Mouse (Mus musculus): Measurements from ENCODE around the gene Sez6l2.
A peak's percentile ranks its signal among the peaks of the same experiment; 100 is the strongest.

Sez6l2 gene

DNA sequence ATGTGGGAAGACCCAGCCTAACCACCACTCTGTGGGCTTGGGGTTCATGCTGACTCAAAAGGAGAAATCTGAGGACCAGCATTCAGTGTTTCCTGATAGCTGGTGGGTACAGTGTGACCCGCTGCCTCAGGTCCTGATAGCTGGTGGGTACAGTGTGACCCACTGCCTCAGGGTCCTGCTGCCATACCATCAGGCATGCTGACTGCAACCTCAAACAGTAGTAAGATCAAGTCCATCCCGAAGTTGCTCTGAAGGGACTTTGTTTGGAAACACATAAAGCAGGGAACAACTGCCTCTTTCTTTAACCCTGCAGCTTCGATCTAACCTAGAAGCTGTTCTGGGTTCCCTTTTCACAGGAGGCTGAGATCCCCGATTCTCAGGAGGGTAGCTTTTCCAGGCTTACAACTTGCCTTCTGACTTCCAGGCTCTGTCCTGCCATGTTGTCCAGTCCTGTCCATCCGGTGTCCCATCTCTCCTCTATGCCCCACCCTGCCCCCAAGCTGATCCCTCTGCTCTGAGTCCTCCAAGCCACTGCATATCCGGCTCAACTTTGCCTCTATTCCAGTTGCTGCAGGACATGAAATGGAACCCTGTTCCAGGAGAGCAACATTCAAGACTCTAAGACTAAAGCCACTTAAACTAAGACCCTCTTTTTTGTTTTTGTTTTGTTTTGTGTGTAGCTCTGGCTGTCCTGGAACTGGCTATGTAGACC, 57.1 kb downstream of the Sez6l2 start:
- no peak for DNase-seq (ENCODE audit: low spot score in 2 of 2)

DNA sequence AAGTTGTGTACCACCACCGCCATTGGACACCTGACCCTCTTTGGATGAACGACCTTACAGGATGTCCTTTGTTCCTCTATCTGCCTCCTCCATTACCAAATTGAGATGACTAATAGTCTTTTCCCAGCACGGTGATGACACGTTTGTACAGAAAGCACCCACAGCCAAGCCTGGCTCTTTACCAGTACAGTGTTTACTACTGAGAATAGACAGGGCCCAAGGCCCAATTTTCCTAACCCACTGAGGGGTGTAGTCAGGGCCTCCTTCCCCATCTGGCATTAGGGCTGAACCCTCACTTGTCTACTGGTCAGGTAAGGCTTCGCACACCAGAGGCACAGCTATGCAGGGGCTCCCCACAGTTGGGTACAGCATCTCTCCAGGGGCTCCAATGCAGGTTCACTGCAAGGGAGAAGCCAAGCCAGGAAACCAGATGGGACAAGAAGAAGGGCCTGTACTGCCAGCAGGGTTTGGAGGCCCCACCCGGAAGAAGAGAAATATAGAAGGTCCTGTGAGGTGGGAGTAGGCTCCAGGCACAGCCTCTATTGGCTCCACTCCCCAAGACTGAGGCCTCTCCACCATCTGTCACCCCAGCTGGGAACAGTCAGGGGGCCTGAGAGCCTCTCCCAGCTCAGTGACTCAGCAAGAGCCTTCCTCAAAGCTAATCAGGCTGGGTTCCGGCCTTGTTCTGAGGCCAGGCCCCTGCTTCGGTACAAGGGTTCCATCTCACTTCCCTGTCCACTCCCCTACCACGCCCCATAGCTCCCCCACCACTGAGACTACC, 58.1 kb downstream of the Sez6l2 start:
- no peak for DNase-seq (ENCODE audit: low spot score in 2 of 2)

DNA sequence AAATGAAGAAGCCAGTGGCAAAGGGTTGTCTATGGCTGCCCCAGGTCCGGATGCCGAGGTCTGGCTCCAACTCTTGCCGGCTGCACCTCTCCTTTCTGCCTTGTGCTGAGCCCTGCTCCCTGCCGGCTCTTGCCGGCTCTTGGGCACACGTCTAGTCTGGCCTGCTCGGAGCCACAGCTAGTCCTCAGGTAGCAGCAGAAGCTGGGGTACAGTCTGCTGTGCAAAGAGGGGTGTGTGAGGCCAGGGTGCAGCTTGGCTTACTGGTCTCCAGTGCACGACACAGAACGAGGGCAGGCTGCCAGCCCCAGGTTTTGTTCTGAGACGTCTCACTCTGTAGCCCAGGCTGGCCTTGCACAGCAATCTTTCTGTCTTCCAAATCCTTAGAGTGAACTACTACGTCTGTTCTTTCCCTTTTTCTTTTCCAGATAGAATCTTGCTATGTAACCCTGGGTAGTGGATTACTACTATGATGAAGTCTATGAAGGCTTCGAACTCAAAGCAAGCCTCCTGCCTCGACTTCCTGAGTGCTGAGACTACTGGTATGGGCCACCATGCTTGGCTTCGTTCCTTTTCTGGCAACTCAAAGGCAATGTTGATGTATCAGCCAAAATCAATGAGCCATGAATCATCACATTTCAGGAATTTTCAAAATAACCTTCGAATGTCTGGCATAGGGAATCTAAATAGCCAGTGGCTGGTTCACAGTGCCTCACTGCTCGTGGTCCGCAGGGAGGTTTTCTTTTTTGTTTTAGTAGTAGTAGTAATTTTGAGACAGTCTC, 59.1 kb downstream of the Sez6l2 start:
- DNase-seq (ENCODE audit: low spot score in 2 of 2) = no peak

DNA sequence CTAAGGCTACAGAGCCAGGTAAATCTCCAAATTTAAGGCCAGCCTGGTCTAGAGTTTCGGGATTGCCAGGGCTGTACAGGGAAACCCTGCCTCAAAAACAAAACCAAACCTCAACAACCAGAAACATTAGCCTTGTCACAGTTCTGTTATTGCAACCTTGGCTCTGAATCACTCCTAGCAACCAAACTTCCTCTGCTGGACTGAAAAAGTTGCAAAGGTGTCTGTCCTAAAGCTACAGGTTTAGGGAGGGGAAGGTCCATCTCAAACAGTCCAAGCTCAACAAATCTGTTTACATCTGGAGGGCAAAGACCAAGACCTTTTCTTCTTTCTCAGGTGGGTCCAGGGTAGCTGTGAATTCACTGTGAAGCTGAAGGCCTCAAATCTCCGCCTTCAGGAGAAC, 60.7 kb downstream of the Sez6l2 start:
- no peak for DNase-seq (ENCODE audit: low spot score in 2 of 2)

DNA sequence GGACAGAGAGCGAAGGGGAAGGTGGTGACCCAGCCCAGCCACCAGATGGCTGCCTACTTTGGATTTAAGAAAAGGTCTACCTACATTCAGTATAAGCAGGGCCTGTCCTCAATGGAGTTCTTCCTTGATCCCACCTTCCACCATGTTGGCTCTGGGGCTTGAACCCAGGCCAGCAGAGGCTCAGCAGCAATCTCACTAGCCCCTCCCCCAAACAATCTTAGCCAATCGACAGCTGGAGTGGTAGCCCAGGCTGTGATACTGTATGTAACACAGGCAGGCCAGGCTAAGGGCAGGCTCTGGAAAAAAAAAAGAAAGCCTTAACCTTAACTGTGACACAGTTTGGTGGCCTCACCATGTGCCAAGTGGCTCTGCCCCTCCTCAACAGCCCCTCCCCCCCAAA, 61.4 kb downstream of the Sez6l2 start:
- DNase-seq (ENCODE audit: low spot score in 2 of 2) = no peak

DNA sequence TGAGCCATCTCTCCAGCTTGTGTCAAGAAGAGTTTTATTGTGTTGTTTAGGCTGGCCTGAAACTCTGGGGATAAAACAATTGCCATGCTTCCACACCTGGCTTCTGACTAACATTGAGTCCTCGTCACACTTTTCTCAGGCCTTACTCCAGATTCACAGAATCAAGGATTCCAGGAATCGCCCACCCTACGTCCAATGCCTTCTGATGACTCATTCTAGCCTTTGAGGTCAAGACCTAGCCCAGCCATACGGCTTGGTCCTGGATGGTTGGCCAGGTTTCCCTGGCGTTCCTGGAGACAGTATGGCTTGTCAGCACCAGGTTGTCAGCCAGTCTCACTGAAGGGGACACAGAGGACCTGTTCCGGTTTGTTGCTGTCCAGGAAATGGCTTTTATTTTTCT, 62.0 kb downstream of the Sez6l2 start:
- no peak for DNase-seq (ENCODE audit: low spot score in 2 of 2)

DNA sequence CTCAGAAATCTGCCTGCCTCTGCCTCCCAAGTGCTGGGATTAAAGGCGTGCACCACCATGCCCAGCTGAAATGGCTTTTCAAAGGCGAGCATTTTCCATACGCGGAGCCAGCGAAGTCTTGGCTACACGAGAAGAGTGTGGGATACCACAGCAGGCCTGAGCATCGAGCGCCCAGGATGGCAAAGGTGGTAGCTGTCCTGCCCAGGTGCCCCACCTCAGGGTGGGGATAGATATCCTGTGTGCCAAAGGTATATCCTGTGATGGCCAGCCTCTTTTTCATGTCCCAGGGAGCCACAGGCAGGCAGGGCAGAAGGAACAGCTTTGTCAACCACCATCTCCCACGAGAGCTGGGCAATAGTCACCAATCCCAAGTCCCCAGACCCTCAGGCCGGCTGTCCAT, 62.5 kb downstream of the Sez6l2 start:
- no peak for DNase-seq (ENCODE audit: low spot score in 2 of 2)

DNA sequence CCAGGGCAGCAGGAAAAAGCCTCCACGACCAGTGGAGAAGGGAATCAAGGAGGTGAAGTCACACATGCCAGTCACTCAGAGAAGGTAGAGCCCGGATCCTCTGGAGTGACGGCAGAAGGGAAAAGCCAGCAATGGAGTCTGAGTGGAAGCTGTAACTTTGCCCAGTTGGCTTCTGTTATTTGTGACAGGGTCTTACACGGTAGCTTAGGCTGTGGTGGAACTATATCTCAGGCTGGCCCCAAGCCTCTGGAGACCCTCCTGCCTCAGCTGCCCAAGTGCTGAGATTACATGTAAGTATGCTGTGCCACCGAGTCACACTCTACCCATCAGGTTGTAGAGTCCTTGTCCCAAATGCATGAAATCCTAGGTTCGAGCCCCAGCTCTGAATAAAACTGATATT, 63.0 kb downstream of the Sez6l2 start:
- DNase-seq (ENCODE audit: low spot score in 2 of 2) = no peak

DNA sequence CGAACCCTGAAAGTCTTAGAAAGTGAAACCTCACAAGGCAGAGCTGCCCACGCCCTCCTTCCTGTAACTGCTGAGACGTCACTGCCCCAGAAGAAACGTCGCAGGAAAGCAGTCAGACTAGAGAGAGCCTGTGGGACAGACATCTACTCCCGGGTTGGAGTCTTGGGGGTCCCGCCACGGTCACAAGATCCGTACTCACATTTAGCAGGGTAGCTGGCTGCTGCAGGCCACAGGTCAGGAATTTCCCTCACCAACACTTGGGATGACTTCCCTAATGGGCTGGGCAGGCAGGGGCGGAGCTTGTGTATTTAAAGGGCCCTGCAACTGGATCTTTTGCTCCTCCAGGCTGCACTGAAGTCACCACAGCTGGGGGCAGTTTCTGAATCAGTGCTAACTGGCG, 64.0 kb downstream of the Sez6l2 start, which contains the start of gene Mvp:
TSS of gene Mvp (minus strand) at position 302 of the 400 bp plus-strand sequence.
- peak in 1 of 2 experiments; percentile 31 for DNase-seq (ENCODE audit: low spot score in 2 of 2)

DNA sequence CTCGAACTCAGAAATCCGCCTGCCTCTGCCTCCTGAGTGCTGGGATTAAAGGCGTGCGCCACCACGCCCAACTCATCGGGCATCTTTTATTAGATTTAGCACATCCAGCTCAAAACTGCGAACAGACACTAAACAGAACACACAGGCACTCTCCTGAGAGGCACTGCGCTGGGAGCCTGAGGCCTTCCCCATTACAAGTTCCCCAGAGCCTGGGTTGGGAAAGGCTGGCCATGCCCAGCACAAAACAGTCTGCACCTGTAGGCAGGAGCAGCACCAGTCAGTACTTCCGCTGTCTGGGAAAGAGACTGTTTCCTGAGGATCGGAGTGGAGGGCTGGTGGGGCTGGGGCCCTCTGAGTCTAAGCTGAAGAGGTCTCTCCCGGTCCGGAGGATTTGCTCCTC, 64.6 kb downstream of the Sez6l2 start:
- no peak for DNase-seq (ENCODE audit: low spot score in 2 of 2)

DNA sequence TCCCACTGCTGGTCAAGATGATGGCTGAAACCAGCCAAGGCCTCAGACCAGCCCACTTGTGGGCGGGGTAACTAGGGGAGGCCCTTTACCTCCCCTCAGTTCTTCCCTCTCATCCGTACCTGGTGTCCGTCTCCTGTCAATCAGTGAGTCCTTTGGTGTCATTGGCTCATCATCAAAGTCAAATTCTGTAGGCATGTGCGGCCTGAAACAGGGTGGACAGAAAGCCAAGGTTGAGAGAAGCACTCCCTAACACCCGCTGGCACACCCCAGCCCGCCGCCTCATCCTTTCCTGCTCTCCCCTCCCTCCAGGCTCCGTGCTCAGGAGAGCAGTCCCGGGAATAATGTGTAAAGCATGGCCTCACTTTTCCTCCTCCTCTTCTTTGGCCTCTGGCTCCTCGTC, 65.7 kb downstream of the Sez6l2 start:
- peak in 1 of 2 experiments; percentile 25 for DNase-seq (ENCODE audit: low spot score in 2 of 2)

DNA sequence TGATC, 65.9 kb downstream of the Sez6l2 start, which contains the start of gene Pagr1b:
TSS of gene Pagr1b (minus strand) at position 4 of the 5 bp plus-strand sequence.
- no peak for DNase-seq (ENCODE audit: low spot score in 2 of 2)

DNA sequence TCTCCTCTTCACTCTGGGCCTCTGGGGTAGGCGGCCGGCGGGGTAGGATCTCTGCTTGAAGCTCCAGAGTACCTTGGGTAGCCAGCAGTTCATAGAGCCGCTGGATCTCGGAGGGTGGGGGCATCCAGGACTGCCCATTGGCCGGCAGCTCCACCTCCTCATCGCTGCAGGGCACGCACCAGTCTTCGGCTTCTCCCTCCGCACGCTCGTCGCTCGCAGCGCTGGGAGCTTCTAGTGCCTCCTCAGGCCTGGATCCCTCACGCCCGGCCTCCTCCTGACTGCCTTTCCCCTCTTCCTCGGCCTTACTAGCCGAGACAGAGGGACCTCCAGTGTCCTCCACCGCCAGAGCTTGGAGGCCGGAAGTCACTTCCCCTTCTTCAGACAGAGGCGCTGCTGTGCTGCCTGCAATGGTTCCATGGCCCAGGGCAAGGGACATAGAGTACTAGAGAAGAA, 66.1 kb downstream of the Sez6l2 start:
- DNase-seq (ENCODE audit: low spot score in 2 of 2) = no peak

DNA sequence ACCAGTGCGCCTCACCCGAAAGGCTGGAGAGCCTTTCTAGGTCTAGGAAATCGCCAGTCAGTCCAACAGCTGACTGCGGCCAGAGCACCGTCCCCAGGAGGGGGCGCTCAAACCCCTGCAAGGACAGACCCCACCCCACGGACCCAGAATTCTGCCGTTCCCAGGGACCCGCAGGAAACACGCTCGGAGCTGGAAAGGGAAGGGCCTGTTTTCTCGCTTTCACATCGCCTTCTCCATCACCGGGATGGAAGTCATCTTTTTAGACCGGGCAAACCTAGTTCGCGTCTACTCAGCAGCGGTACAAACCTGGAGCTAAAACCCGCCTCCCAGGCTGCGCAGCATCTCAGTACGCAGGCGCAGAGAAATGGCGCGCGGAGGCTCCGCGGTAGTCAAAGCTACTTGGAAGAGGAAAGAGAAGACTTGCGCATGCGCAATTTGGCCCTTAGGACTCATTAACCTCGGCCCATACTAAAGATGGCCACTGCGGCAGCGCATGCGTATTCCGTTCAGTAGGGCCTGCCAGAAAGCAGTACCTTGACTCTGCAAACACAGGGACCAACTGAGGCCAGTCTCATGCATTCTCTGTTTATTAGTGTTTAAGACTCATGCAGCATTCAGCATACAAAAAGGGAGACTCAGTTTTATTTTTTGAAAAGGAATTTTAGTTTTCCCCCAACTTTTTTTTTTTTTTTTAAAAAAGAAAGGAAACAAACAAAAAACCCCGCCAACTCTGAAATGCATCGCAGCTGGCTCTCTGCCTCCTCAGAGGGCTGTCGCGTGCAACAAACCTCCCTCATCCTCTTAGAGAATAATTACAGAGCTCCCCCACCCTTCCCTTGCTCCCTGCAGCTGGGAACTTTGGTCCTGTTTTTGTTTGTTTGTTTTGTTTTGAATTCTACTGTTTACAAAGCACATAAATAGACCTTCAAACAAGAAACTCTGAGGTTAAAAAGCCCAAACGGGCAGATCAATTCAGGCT, 66.9 kb downstream of the Sez6l2 start, which contains the start of gene Pagr1a:
TSS of gene Pagr1a (minus strand) at position 382 of the 979 bp plus-strand sequence.
- peak; percentile 97 for DNase-seq (ENCODE audit: low spot score in 2 of 2)

DNA sequence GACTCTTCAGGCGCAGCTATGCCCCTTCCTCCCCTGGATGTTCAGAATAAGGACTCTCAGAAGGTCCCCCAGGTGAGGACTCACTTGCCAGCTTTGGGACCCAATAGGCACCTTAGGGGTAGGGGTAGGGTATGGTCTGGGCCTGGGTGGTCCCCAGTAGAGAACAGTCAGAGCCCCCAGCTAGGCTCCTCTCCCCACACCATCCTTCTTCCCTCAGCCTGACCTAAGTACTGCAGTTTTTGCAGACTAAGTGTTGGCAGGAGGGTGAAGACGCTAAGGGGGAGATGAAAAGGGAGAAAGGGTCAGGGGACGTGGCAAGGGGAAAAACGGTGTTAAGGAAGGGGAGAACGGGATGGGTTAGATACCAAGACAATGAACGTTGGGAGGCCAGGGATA, 67.6 kb downstream of the Sez6l2 start:
- no peak for DNase-seq (ENCODE audit: low spot score in 2 of 2)

DNA sequence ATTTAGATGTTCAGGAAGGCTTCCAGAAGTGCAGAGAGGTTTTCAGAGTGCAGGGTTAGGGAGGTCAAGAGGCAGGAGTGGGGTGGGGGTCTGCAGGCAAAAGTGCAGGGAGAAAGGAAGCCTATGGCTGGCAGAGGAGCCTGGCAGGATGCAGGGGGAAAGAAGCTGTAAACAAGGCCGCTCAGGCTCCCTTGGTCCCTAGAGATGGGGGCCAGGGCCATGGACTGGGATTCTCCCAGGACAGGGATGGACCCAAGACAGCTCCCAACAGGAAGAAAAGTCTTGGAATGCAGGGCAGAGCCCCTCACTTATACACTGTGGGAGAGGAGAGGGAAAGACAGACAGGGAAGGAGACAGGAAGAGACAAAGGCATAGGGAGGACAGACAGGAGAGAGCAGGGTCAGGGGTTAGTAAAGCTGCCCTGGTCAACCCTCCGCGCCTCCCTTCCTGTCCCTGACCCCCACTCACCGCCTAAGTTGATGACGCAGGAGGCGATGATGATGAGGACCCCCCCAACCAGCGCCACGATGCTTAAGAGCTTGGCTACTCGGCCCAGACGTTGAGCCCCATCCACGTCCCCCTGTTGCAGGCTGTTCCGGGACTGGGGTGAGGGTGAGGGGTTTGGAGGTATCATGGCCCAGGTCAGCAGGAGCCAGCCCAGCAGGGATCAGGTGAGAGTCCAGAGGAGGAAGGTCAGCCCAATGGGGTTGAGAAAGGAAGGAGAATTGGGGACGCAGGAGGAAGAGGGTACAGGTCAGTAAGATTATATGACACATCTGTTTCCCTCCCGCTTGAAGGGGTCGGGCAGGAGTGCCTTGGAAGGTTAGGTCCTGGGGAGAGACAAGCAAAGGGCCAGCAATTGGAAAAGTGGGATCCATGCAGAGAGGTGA, 68.3 kb downstream of the Sez6l2 start:
- DNase-seq (ENCODE audit: low spot score in 2 of 2) = no peak

DNA sequence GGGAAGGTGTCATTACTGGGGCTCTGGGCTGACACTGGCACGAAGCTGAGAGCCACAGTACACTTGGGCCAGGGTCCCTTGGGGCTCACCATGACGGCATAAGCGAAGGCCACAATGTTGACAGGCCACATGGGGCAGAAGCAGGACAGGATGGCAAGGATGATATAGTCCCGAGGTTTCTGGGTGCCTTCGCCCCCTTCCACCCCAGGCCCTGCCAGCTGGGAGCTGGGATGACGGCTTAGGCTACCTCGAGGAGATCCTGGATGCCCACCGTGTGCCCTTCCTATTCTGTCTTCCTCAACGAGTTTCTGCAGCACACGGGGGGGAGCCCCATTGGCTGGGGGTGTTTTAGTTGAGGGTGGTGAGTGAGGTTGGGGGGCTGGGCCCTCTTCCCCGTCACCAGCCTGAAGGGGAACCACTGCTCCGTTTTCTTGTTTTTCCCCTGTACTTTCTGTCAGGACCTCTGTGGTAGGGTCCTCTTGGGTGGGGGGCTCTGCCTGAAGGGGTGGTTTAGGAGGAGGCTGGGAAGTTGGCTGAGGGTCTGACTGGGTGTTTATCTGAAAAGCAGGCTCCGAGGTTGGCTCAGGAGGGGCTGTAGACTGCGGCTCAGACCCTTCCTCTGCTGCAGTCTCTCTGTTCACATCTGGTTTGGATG, 69.1 kb downstream of the Sez6l2 start:
- no peak for DNase-seq (ENCODE audit: low spot score in 2 of 2)

DNA sequence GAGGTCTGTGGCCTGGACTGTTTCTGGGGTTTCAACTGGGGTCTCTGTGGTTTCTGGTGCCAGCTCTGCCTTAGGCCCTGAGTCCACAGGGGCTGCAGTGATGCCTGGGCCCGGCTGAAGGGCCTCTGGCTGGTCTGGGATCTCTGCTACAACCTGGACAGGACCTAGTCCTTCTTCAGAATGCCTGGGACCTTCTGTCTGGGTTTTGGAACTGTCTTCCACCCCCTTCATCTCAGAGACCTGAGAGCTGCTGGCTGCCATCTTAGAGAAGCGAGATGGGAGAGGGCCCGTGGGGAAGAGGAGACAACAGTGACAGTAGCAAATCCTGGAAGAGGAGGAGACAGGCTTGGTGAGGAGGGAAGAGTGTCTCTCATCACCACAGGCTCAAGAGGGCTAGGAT, 69.7 kb downstream of the Sez6l2 start:
- DNase-seq (ENCODE audit: low spot score in 2 of 2) = no peak

Data from thymus, postnatal 10 days (tissue).